Mouse (Mus musculus) mouse embryonic stem cell (cell line): ENCODE measurements around the gene Hpcal4.
"Not testable (repeated sequence)": the region's sequence is repeated elsewhere in the genome, so short reads cannot be mapped to it uniquely, and the experiment has no call there.

Source experiments
- in situ Hi-C, 2 experiments: fragments of 300-500 bp; cut with MboI; formaldehyde crosslinking; loops; 1 replicate in 1 of 2; 3 replicates in 1 of 2; pipeline ENCODE4 v1.14.3; 2019 to 2020; ENCODE audit warnings: low sequenced_read_pairs in 2 of 2, low pct_unique_long_range_greater_than_20kb in 1 of 2, mixed read lengths in 1 of 2; ENCODE audit not compliant: unreplicated experiment in 1 of 2

The Hpcal4 gene

GRCm38 (mm10) chr4:123182328-123183238 lies at the start of gene Hpcal4:
Gene Hpcal4, plus strand, starts transcription at chr4:123183227.
- in situ Hi-C loops = no loop called here

GRCm38 (mm10) chr4:123137551-123137950 lies 45.5 kb upstream of the Hpcal4 start:
- in situ Hi-C loops = no loop called here

GRCm38 (mm10) chr4:123139513-123140154 lies 43.4 kb upstream of the Hpcal4 start, which contains the start of gene Ppie:
Gene Ppie, minus strand, starts transcription at chr4:123139951.
- in situ Hi-C loops = no loop called here

- in situ Hi-C loops = no loop called here
These were observed 35.4 kb upstream of the Hpcal4 start for GRCm38 (mm10) chr4:123147446-123148150.

- in situ Hi-C loops = no loop called here
These were observed 31.0 kb upstream of the Hpcal4 start for GRCm38 (mm10) chr4:123152003-123152402.

- in situ Hi-C loops = no loop called here
These were observed 30.1 kb upstream of the Hpcal4 start for GRCm38 (mm10) chr4:123152976-123153375.

GRCm38 (mm10) chr4:123155004-123155403 lies 28.0 kb upstream of the Hpcal4 start:
- in situ Hi-C loops = no loop called here

GRCm38 (mm10) chr4:123155427-123155826 lies 27.6 kb upstream of the Hpcal4 start:
- in situ Hi-C loops = no loop called here

GRCm38 (mm10) chr4:123155840-123156239 lies 27.2 kb upstream of the Hpcal4 start:
- in situ Hi-C loops = no loop called here

GRCm38 (mm10) chr4:123160571-123160970 lies 22.5 kb upstream of the Hpcal4 start:
- in situ Hi-C loops = no loop called here

- in situ Hi-C loops = not testable (repeated sequence)
These were observed 21.8 kb upstream of the Hpcal4 start for GRCm38 (mm10) chr4:123161251-123161650.

GRCm38 (mm10) chr4:123162305-123162917 lies 20.6 kb upstream of the Hpcal4 start:
- in situ Hi-C loops = no loop called here

- in situ Hi-C loops = no loop called here
These were observed 18.9 kb upstream of the Hpcal4 start for GRCm38 (mm10) chr4:123164157-123164556.

GRCm38 (mm10) chr4:123171811-123172210 lies 11.2 kb upstream of the Hpcal4 start:
- in situ Hi-C loops = no loop called here

GRCm38 (mm10) chr4:123183239-123184056 lies 421 bp downstream of the Hpcal4 start:
- in situ Hi-C loops = no loop called here

- in situ Hi-C loops = no loop called here
These were observed 1.8 kb downstream of the Hpcal4 start for GRCm38 (mm10) chr4:123184816-123185215.

- in situ Hi-C loops = no loop called here
These were observed 9.3 kb downstream of the Hpcal4 start for GRCm38 (mm10) chr4:123192336-123192735.

GRCm38 (mm10) chr4:123193791-123194190 lies 10.8 kb downstream of the Hpcal4 start:
- in situ Hi-C loops = no loop called here
